24 mouse cellular contexts compared by ENCODE assay signal in the genomic region with DNA sequence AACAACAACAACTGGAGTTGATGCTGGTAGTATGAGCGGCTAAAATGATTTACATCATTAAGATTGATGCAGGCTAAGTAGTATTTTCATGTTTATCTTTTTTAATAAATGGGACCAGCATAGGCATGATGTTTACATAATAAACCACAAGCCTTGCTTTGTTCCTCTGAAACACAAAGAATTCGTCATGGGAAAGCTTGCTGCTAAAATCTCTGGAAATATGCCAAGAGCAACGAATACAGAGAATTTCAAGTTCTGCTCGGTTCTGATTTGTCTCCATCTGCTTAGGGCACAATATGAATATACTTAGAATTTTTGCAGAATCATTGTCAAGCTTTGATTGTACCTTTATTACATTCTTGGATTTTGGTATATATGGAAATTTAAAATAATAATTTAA.
A peak's percentile ranks its signal among the peaks of the same experiment; 100 is the strongest.
DNase-seq lines count a peak whose midpoint lies in the region; ATAC-seq and TF ChIP-seq lines count a peak whose summit lies in the region.
"Had no signal": no experiment of that assay in that cellular context is flagged by ENCODE, and none has a peak within 500 bp of the region (broad histone marks: within the 10 kb centered on the region; RNA-seq: fewer than 3 reads in every experiment).

No protein-coding gene starts in this region.

- peak; percentile 21; the same call in 1 of the 2 replicates for ATAC-seq in lung, embryonic 14.5 days (ENCODE audit: insufficient read depth)
- ATAC-seq: forebrain, embryonic 15.5 days; inflammation-experienced regulatory T-cells, adult 6 months; liver, postnatal 0 days; Patski had no signal

- no peak for TF ChIP-seq CTCF in lung, embryonic 14.5 days (IDR thresholded peaks at IDR 0.05; ENCODE audit: low read depth)

- H3K4me1 ChIP-seq in lung, embryonic 14.5 days (ENCODE audit: insufficient read depth): no peaks in the 10 kb centered on the region
- H3K4me1 ChIP-seq: forebrain, embryonic 15.5 days; heart, embryonic 15.5 days; limb, embryonic 10.5 days had no signal

- H3K4me3 ChIP-seq in lung, embryonic 14.5 days (ENCODE audit: low read depth, low read length): no peak overlapping the region
- H3K4me3 ChIP-seq: forebrain, embryonic 15.5 days; heart, adult 2 months; heart, embryonic 15.5 days; left cerebral cortex, adult 2 months; limb, embryonic 10.5 days; myocyte had no signal

- H3K4me2 ChIP-seq in lung, embryonic 14.5 days: no peak overlapping the region
- H3K4me2 ChIP-seq: forebrain, embryonic 15.5 days; heart, embryonic 15.5 days had no signal

- no peaks in the 10 kb centered on the region for H3K27me3 ChIP-seq in lung, embryonic 14.5 days (ENCODE audit: insufficient read depth, low read length)
- H3K27me3 ChIP-seq: forebrain, embryonic 15.5 days; heart, embryonic 15.5 days; Patski had no signal

- no peaks in the 10 kb centered on the region for H3K36me3 ChIP-seq in lung, embryonic 14.5 days (ENCODE audit: insufficient read depth)
- H3K36me3 ChIP-seq: forebrain, embryonic 15.5 days; heart, embryonic 15.5 days; limb, embryonic 10.5 days had no signal

- intact Hi-C loops in heart, postnatal 14 days (cut with DNase I): no loop called here

- peak; percentile 3 for DNase-seq in heart, adult 8-10 months (ENCODE audit: low spot score)
- no peak for DNase-seq in heart, postnatal 14 days
- DNase-seq in lung, embryonic 14.5 days: peak; percentile 67
- no peak for DNase-seq in lung, postnatal 10 days
- DNase-seq in Muller cell, postnatal 12 days (ENCODE audit: inconsistent ontology term): peak; percentile 73
- DNase-seq in brain, adult 2 months (ENCODE audit: low read depth, low spot score): peak; percentile 68
- no peak for DNase-seq in urinary bladder, postnatal 36 days (ENCODE audit: low spot score in 2 of 2)
- DNase-seq in thymus, postnatal 0 days (ENCODE audit: low spot score): no peak
- DNase-seq: cerebellum, postnatal 25 days; gastrocnemius, postnatal 25 days; heart, adult 2 months; kidney, adult 2 months; kidney, postnatal 4 days; liver, postnatal 0 days; lung, postnatal 36 days; right cerebral cortex, postnatal 25 days; thymus, adult 18-20 months had no signal

- H3K9me3 ChIP-seq in lung, embryonic 14.5 days (ENCODE audit: low read depth, low read length): no peaks in the 10 kb centered on the region
- H3K9me3 ChIP-seq: forebrain, embryonic 15.5 days; heart, embryonic 15.5 days; limb, embryonic 10.5 days had no signal

- 12% methylated on average over 4 of the region's 4 CpGs for WGBS in lung, embryonic 14.5 days

- no peak overlapping the region for H3K27ac ChIP-seq in lung, embryonic 14.5 days (ENCODE audit: low read depth)
- H3K27ac ChIP-seq: forebrain, embryonic 15.5 days; heart, adult 2 months; heart, embryonic 15.5 days; left cerebral cortex, adult 2 months; limb, embryonic 10.5 days had no signal

- H3K9ac ChIP-seq in lung, embryonic 14.5 days: no peak overlapping the region
- H3K9ac ChIP-seq: forebrain, embryonic 15.5 days; heart, embryonic 15.5 days; liver, postnatal 0 days had no signal

Comparison
In these comparisons a context has a peak if more than half of its experiments do, and no peak if none do; other contexts are left out.
1. DNase-seq: peak in heart, adult 8-10 months (single experiment), lung, embryonic 14.5 days (single experiment), Muller cell, postnatal 12 days (single experiment) and brain, adult 2 months (single experiment); none in heart, postnatal 14 days (0 of 2), lung, postnatal 10 days (single experiment), urinary bladder, postnatal 36 days (0 of 2) and thymus, postnatal 0 days (single experiment).